Mouse (Mus musculus) T-cell, adult 2 months (primary cell): ENCODE data around the gene Zfp955b.
"Not testable (repeated sequence)": the region's sequence is repeated elsewhere in the genome, so short reads cannot be mapped to it uniquely, and the experiment has no call there.

Source experiments
- DNase-seq: peaks from one replicate; pipeline ENCODE4 v3.0.0; 2022; ENCODE audit warnings: low spot score

Zfp955b gene

GRCm38 (mm10) chr17:33289039-33289875, at the start of gene Zfp955b:
Gene Zfp955b (plus strand): TSS chr17:33289544.
- not testable (repeated sequence) for DNase-seq

GRCm38 (mm10) chr17:33254530-33255318, 34.6 kb upstream of the Zfp955b start, which contains the start of gene Zfp955a:
Gene Zfp955a (minus strand): TSS chr17:33255145.
- not testable (repeated sequence) for DNase-seq

- not testable (repeated sequence) for DNase-seq
Observed at GRCm38 (mm10) chr17:33255319-33255657, 34.1 kb upstream of the Zfp955b start.

GRCm38 (mm10) chr17:33264376-33264775, 25.0 kb upstream of the Zfp955b start, which contains the start of gene Olfr63:
Gene Olfr63 (plus strand): TSS chr17:33264676.
- DNase-seq = no peak

GRCm38 (mm10) chr17:33268907-33269306, 20.4 kb upstream of the Zfp955b start:
- DNase-seq = no peak

- DNase-seq = not testable (repeated sequence)
Observed at GRCm38 (mm10) chr17:33289876-33290149, 469 bp downstream of the Zfp955b start.

- no peak for DNase-seq
Observed at GRCm38 (mm10) chr17:33352981-33353380, 63.6 kb downstream of the Zfp955b start.
